In the genomic region with DNA sequence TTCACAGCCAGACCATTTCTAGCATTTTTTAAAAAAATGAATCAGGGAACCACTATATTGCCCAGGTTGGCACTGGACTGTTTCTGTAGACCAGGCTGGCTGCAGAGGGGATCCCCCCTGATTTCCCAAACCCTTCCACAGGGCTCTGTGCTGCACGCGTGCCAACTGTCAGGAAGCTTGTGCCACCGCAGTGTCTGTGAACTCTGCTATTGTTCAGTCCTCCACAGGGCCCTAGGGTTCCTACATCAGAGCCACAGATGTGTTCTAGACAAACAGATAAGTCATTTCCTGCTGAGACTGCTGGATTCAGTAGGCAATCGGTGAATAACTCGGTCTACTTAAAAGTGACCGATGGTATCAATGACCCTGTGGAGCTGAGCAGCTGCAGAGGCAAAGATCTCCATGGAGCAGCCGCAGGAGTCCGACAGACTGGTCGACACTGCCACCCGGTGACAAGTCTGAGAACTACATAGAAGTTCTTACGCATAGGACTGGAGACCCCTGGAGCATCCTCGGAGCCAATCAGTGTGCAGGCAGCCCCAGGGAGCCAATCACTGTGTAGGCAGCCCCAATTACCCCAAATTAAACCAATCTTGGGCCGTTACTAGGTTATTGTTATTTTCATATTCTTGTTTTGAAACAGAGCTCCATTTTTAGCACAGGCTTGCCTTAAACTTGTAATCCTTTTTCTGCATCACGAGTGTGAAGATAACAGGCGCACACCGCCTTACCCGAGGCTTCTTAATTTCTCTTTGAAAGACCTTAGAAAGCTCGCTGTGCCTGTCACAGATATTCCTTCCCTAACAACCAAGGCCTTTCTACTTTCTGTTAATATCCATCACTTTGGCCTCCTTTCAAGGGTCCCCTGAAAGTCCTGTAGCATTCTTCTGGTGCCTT, we compare ENCODE assay signal across 8 mouse cellular contexts. TPM values are rescaled to one million over a fixed set of nuclear protein-coding genes. Genes with fewer than 3 reads are reported as not detected.
DNase-seq lines count a peak whose midpoint lies in the region; ATAC-seq and TF ChIP-seq lines count a peak whose summit lies in the region.

No protein-coding gene starts in this region.

- H3K36me3 ChIP-seq in heart, embryonic 12.5 days: no peaks in the 10 kb centered on the region
- H3K36me3 ChIP-seq in kidney, postnatal 0 days (ENCODE audit: insufficient read depth, low read length): no peaks in the 10 kb centered on the region
- no peaks in the 10 kb centered on the region for H3K36me3 ChIP-seq in liver, embryonic 11.5 days (ENCODE audit: control insufficient read depth, insufficient read depth, low read length)
- no peaks in the 10 kb centered on the region for H3K36me3 ChIP-seq in stomach, embryonic 15.5 days

- H3K4me1 ChIP-seq in bone marrow, adult 2 months (ENCODE audit: control insufficient read depth, insufficient read depth, low read length): no peaks in the 10 kb centered on the region
- H3K4me1 ChIP-seq in embryonic fibroblast, embryonic 13.5 days (ENCODE audit: control insufficient read depth, insufficient read depth, low read length): no peaks in the 10 kb centered on the region
- H3K4me1 ChIP-seq in heart, embryonic 12.5 days (replicated peaks): no peaks in the 10 kb centered on the region
- H3K4me1 ChIP-seq in kidney, postnatal 0 days (replicated peaks; ENCODE audit: insufficient read depth, low read length): no peaks in the 10 kb centered on the region
- H3K4me1 ChIP-seq in liver, embryonic 11.5 days (replicated peaks; ENCODE audit: control insufficient read depth, insufficient read depth, low read length): no peaks in the 10 kb centered on the region
- no peaks in the 10 kb centered on the region for H3K4me1 ChIP-seq in stomach, embryonic 15.5 days

- no peaks in the 10 kb centered on the region for H3K9me3 ChIP-seq in heart, embryonic 12.5 days (replicated peaks)
- H3K9me3 ChIP-seq in kidney, postnatal 0 days (replicated peaks; ENCODE audit: low read length): no peaks in the 10 kb centered on the region
- H3K9me3 ChIP-seq in liver, embryonic 11.5 days (ENCODE audit: control insufficient read depth, low read length): no peaks in the 10 kb centered on the region
- H3K9me3 ChIP-seq in stomach, embryonic 15.5 days: no peaks in the 10 kb centered on the region

- WGBS in bone marrow, adult 2 months: 13% methylated on average over 18 of the region's 18 CpGs
- WGBS in heart, embryonic 12.5 days: 13% methylated on average over 18 of the region's 18 CpGs
- WGBS in kidney, postnatal 0 days: 18% methylated on average over 18 of the region's 18 CpGs
- 22% methylated on average over 18 of the region's 18 CpGs for WGBS in liver, embryonic 11.5 days
- 13% methylated on average over 18 of the region's 18 CpGs for WGBS in stomach, embryonic 15.5 days

- TF ChIP-seq CTCF in bone marrow, adult 2 months (IDR thresholded peaks at IDR 0.05; ENCODE audit: control insufficient read depth, insufficient read depth, low read length): peak; percentile 75
- TF ChIP-seq CTCF in embryonic fibroblast, embryonic 13.5 days (IDR thresholded peaks at IDR 0.05; ENCODE audit: borderline replicate concordance, insufficient read depth, low read length): peak; percentile 83
- TF ChIP-seq CTCF in kidney, postnatal 0 days (IDR thresholded peaks at IDR 0.05; ENCODE audit: low read depth): peak; percentile 86

- TF ChIP-seq POLR2A in bone marrow, adult 2 months (IDR thresholded peaks at IDR 0.05; ENCODE audit: borderline replicate concordance, control insufficient read depth, low read depth, low read length): no peak
- TF ChIP-seq POLR2A in embryonic fibroblast, embryonic 13.5 days (IDR thresholded peaks at IDR 0.05; ENCODE audit: low read depth, low read length): no peak

- H3K4me2 ChIP-seq in heart, embryonic 12.5 days: peak overlapping the region; percentile 30; the same call in 1 of the 2 replicates
- H3K4me2 ChIP-seq in kidney, postnatal 0 days (ENCODE audit: low read length): peak overlapping the region; percentile 31; the same call in 1 of the 2 replicates
- peak overlapping the region; percentile 40 for H3K4me2 ChIP-seq in liver, embryonic 11.5 days
- H3K4me2 ChIP-seq in stomach, embryonic 15.5 days: peak overlapping the region; percentile 38; the same call in 1 of the 2 replicates

- H3K9ac ChIP-seq in heart, embryonic 12.5 days: no peak overlapping the region
- H3K9ac ChIP-seq in kidney, postnatal 0 days (ENCODE audit: low read depth, low read length): no peak overlapping the region
- H3K9ac ChIP-seq in liver, embryonic 11.5 days (ENCODE audit: low read depth, low read length): no peak overlapping the region
- no peak overlapping the region for H3K9ac ChIP-seq in stomach, embryonic 15.5 days

- ATAC-seq in heart, embryonic 12.5 days (ENCODE audit: insufficient number of reproducible peaks, low FRiP score): peak; percentile 79
- peak; percentile 95 for ATAC-seq in kidney, postnatal 0 days (replicated peaks; ENCODE audit: low FRiP score, low read depth)
- ATAC-seq in liver, embryonic 11.5 days (replicated peaks; ENCODE audit: low FRiP score): peak; percentile 89
- ATAC-seq in stomach, embryonic 15.5 days (ENCODE audit: insufficient read depth, low FRiP score, low read depth): peak; percentile 91

- no peak overlapping the region for H3K27ac ChIP-seq in bone marrow, adult 2 months (ENCODE audit: control insufficient read depth, insufficient read depth, low read depth, low read length, poor library complexity)
- H3K27ac ChIP-seq in embryonic fibroblast, embryonic 13.5 days (ENCODE audit: insufficient read depth, low read length): no peak overlapping the region
- no peak overlapping the region for H3K27ac ChIP-seq in heart, embryonic 12.5 days (ENCODE audit: poor library complexity, severe bottlenecking)
- H3K27ac ChIP-seq in kidney, postnatal 0 days: no peak overlapping the region
- no peak overlapping the region for H3K27ac ChIP-seq in liver, embryonic 11.5 days (ENCODE audit: low read depth, low read length)
- H3K27ac ChIP-seq in stomach, embryonic 15.5 days: no peak overlapping the region

- DNase-seq in A20 (ENCODE audit: low read depth, low spot score): peak; percentile 91
- DNase-seq in kidney, postnatal 0 days (ENCODE audit: low spot score): peak; percentile 94
- peak; percentile 71 for DNase-seq in liver, embryonic 11.5 days (ENCODE audit: low spot score)
- peak; percentile 64 to 69 for DNase-seq in natural killer cell, adult 2 months (ENCODE audit: low spot score in 2 of 2)

- peaks cover 29% of the 10 kb centered on the region for H3K27me3 ChIP-seq in heart, embryonic 12.5 days (replicated peaks)
- H3K27me3 ChIP-seq in kidney, postnatal 0 days (ENCODE audit: insufficient read depth, low read length): no peaks in the 10 kb centered on the region
- H3K27me3 ChIP-seq in liver, embryonic 11.5 days (replicated peaks; ENCODE audit: control insufficient read depth, insufficient read depth, low read length): peaks cover 2% of the 10 kb centered on the region; the same call in 1 of the 2 replicates
- H3K27me3 ChIP-seq in stomach, embryonic 15.5 days (replicated peaks): peaks cover 4% of the 10 kb centered on the region; the same call in 1 of the 2 replicates

- no peak overlapping the region for H3K4me3 ChIP-seq in bone marrow, adult 2 months (replicated peaks; ENCODE audit: control insufficient read depth, low read depth, low read length)
- no peak overlapping the region for H3K4me3 ChIP-seq in embryonic fibroblast, embryonic 13.5 days (ENCODE audit: insufficient read depth, low read length)
- no peak overlapping the region for H3K4me3 ChIP-seq in heart, embryonic 12.5 days
- H3K4me3 ChIP-seq in kidney, postnatal 0 days (replicated peaks; ENCODE audit: low read depth, low read length): no peak overlapping the region
- H3K4me3 ChIP-seq in liver, embryonic 11.5 days (ENCODE audit: low read depth, low read length): 0 out of 2 replicates have a peak overlapping the region, but pooled peaks have one; percentile 9
- H3K4me3 ChIP-seq in stomach, embryonic 15.5 days (replicated peaks): no peak overlapping the region

RNA-seq across cellular contexts. Expression of a gene that starts 18.1 kb away (rescaled TPM):
- not detected in 2 replicates for polyA plus RNA-seq in bone marrow, adult 2 months (2011; ENCODE audit: insufficient read depth, insufficient read length, low replicate concordance, missing spikeins)
- not detected in 2 replicates for polyA plus RNA-seq in embryonic fibroblast, embryonic 13.5 days (2011; ENCODE audit: insufficient read length, low read depth, missing spikeins)
- polyA plus RNA-seq in heart, embryonic 12.5 days (2016; fragmentation: Nextera tagmentation; extraction: Ambion mirVana): 0.19 and 0.21 TPM in 2 replicates
- 2.2 and 2.4 TPM in 2 replicates for polyA plus RNA-seq in kidney, postnatal 0 days (2015; fragmentation: Nextera tagmentation; extraction: Ambion mirVana)
- 0.23 and 0.25 TPM in 2 replicates for polyA plus RNA-seq in liver, embryonic 11.5 days (2014; fragmentation: Nextera tagmentation; extraction: Ambion mirVana)
- polyA plus RNA-seq in stomach, embryonic 15.5 days (2015; fragmentation: Nextera tagmentation; extraction: Ambion mirVana): 10.4 and 11.4 TPM in 2 replicates

RNA-seq across cellular contexts. Expression of a gene that starts 27.6 kb away (rescaled TPM):
- 0.47 and 1.0 TPM in 2 replicates for polyA plus RNA-seq in bone marrow, adult 2 months (2011; ENCODE audit: insufficient read depth, insufficient read length, low replicate concordance, missing spikeins)
- polyA plus RNA-seq in embryonic fibroblast, embryonic 13.5 days (2011; ENCODE audit: insufficient read length, low read depth, missing spikeins): 2.9 and 3.1 TPM in 2 replicates
- 2.4 and 2.9 TPM in 2 replicates for polyA plus RNA-seq in heart, embryonic 12.5 days (2016; fragmentation: Nextera tagmentation; extraction: Ambion mirVana)
- polyA plus RNA-seq in kidney, postnatal 0 days (2015; fragmentation: Nextera tagmentation; extraction: Ambion mirVana): 3.1 and 3.2 TPM in 2 replicates
- 3.2 and 4.0 TPM in 2 replicates for polyA plus RNA-seq in liver, embryonic 11.5 days (2014; fragmentation: Nextera tagmentation; extraction: Ambion mirVana)
- 4.0 and 4.3 TPM in 2 replicates for polyA plus RNA-seq in stomach, embryonic 15.5 days (2015; fragmentation: Nextera tagmentation; extraction: Ambion mirVana)

RNA-seq across cellular contexts. Expression of a gene that starts 27.7 kb away (rescaled TPM):
- 42.6 and 64.8 TPM in 2 replicates for polyA plus RNA-seq in bone marrow, adult 2 months (2011; ENCODE audit: insufficient read depth, insufficient read length, low replicate concordance, missing spikeins)
- 57.6 and 70.3 TPM in 2 replicates for polyA plus RNA-seq in embryonic fibroblast, embryonic 13.5 days (2011; ENCODE audit: insufficient read length, low read depth, missing spikeins)
- 138 and 144 TPM in 2 replicates for polyA plus RNA-seq in heart, embryonic 12.5 days (2016; fragmentation: Nextera tagmentation; extraction: Ambion mirVana)
- polyA plus RNA-seq in kidney, postnatal 0 days (2015; fragmentation: Nextera tagmentation; extraction: Ambion mirVana): 151 and 167 TPM in 2 replicates
- polyA plus RNA-seq in liver, embryonic 11.5 days (2014; fragmentation: Nextera tagmentation; extraction: Ambion mirVana): 202 and 214 TPM in 2 replicates
- 127 and 136 TPM in 2 replicates for polyA plus RNA-seq in stomach, embryonic 15.5 days (2015; fragmentation: Nextera tagmentation; extraction: Ambion mirVana)

RNA-seq across cellular contexts. Expression of a gene that starts 37.4 kb away (rescaled TPM):
- 1.5 TPM in 2 replicates for polyA plus RNA-seq in bone marrow, adult 2 months (2011; ENCODE audit: insufficient read depth, insufficient read length, low replicate concordance, missing spikeins)
- 2.1 and 2.2 TPM in 2 replicates for polyA plus RNA-seq in embryonic fibroblast, embryonic 13.5 days (2011; ENCODE audit: insufficient read length, low read depth, missing spikeins)
- 1.2 TPM in 2 replicates for polyA plus RNA-seq in heart, embryonic 12.5 days (2016; fragmentation: Nextera tagmentation; extraction: Ambion mirVana)
- polyA plus RNA-seq in kidney, postnatal 0 days (2015; fragmentation: Nextera tagmentation; extraction: Ambion mirVana): 1.6 and 2.5 TPM in 2 replicates
- polyA plus RNA-seq in liver, embryonic 11.5 days (2014; fragmentation: Nextera tagmentation; extraction: Ambion mirVana): 1.3 and 1.4 TPM in 2 replicates
- polyA plus RNA-seq in stomach, embryonic 15.5 days (2015; fragmentation: Nextera tagmentation; extraction: Ambion mirVana): 2.5 and 3.0 TPM in 2 replicates
